Mouse (Mus musculus) right cerebral cortex, adult 18-20 months (tissue): Measurements from ENCODE around the gene Cebpg.

Experiments
- DNase-seq: peaks from one replicate; pipeline ENCODE4 v3.0.0; 2022; ENCODE audit warnings: mixed read lengths

Gene Cebpg

GRCm38 (mm10) chr7:35056436-35056864, at the start of gene Cebpg:
Cebpg (minus strand) TSS chr7:35056573.
- peak; percentile 97 for DNase-seq

GRCm38 (mm10) chr7:35099528-35099927, 43.2 kb upstream of the Cebpg start:
- no peak for DNase-seq

GRCm38 (mm10) chr7:35098777-35099176, 42.4 kb upstream of the Cebpg start:
- DNase-seq = no peak

- DNase-seq = no peak
Observed at GRCm38 (mm10) chr7:35094975-35095678, 38.8 kb upstream of the Cebpg start.

GRCm38 (mm10) chr7:35090550-35090949, 34.2 kb upstream of the Cebpg start:
- DNase-seq = no peak

GRCm38 (mm10) chr7:35086271-35086861, 30.0 kb upstream of the Cebpg start:
- peak; percentile 28 for DNase-seq

GRCm38 (mm10) chr7:35084565-35085360, 28.4 kb upstream of the Cebpg start:
- no peak for DNase-seq

GRCm38 (mm10) chr7:35081406-35082104, 25.2 kb upstream of the Cebpg start:
- no peak for DNase-seq

GRCm38 (mm10) chr7:35080843-35081338, 24.5 kb upstream of the Cebpg start:
- DNase-seq = no peak

GRCm38 (mm10) chr7:35076645-35077044, 20.3 kb upstream of the Cebpg start:
- DNase-seq = no peak

GRCm38 (mm10) chr7:35066640-35067212, 10.4 kb upstream of the Cebpg start:
- DNase-seq = no peak

GRCm38 (mm10) chr7:35065958-35066357, 9.6 kb upstream of the Cebpg start:
- no peak for DNase-seq

GRCm38 (mm10) chr7:35064286-35065258, 8.2 kb upstream of the Cebpg start:
- DNase-seq = peak; percentile 29

GRCm38 (mm10) chr7:35059467-35059866, 3.1 kb upstream of the Cebpg start:
- no peak for DNase-seq

GRCm38 (mm10) chr7:35058329-35058728, 2.0 kb upstream of the Cebpg start:
- DNase-seq = no peak

GRCm38 (mm10) chr7:35057569-35057968, 1.2 kb upstream of the Cebpg start:
- no peak for DNase-seq

GRCm38 (mm10) chr7:35056999-35057398, 626 bp upstream of the Cebpg start:
- DNase-seq = no peak

- DNase-seq = peak; percentile 59
Observed at GRCm38 (mm10) chr7:35055619-35056435, 546 bp downstream of the Cebpg start.

- DNase-seq = no peak
Observed at GRCm38 (mm10) chr7:35054977-35055618, 1.3 kb downstream of the Cebpg start.

GRCm38 (mm10) chr7:35054286-35054685, 2.1 kb downstream of the Cebpg start:
- no peak for DNase-seq
